Mouse (Mus musculus) myocyte (in vitro differentiated cells): ENCODE measurements around the gene Tespa1. TPM values are rescaled to one million over a fixed set of nuclear protein-coding genes. Genes with fewer than 3 reads are reported as not detected.
"Not testable (repeated sequence)": the region's sequence is repeated elsewhere in the genome, so short reads cannot be mapped to it uniquely, and the experiment has no call there.

Source experiments
- H3K27me3 ChIP-seq: one replicate; pipeline ENCODE4 v1.6.1; 2011; ENCODE audit not compliant: control insufficient read depth, insufficient read depth, insufficient read length
- H3K36me3 ChIP-seq: one replicate; pipeline ENCODE4 v1.6.1; 2011; ENCODE audit not compliant: control insufficient read depth, insufficient read depth
- H3K4me2 ChIP-seq: one replicate; pipeline ENCODE4 v1.6.1; 2011; ENCODE audit warnings: low read depth, control low read depth
- H3K4me3 ChIP-seq: one replicate; pipeline ENCODE4 v1.5.1; 2011; ENCODE audit warnings: mild to moderate bottlenecking, control low read depth, moderate library complexity
- H3K79me2 ChIP-seq: one replicate; pipeline ENCODE4 v1.6.1; 2011; ENCODE audit not compliant: control insufficient read depth, insufficient read depth
- H3ac ChIP-seq: one replicate; pipeline ENCODE4 v1.6.1; 2011; ENCODE audit not compliant: control insufficient read depth, insufficient read length
- CEBPB ChIP-seq: IDR thresholded peaks from 2 replicates; pipeline ENCODE4 v1.6.1; 2011; ENCODE audit warnings: mild to moderate bottlenecking, moderate library complexity; ENCODE audit not compliant: poor library complexity, insufficient read depth, severe bottlenecking
- E2F4 ChIP-seq: IDR thresholded peaks from one replicate; pipeline ENCODE4 v1.6.1; 2011; ENCODE audit warnings: mild to moderate bottlenecking, control low read depth, moderate library complexity; ENCODE audit not compliant: insufficient read depth
- MAX ChIP-seq: IDR thresholded peaks from one replicate; pipeline ENCODE4 v1.6.1; 2011; ENCODE audit warnings: low read depth, mild to moderate bottlenecking, control low read depth
- MYOD1 ChIP-seq, 3 experiments: IDR thresholded peaks; one replicate each; pipeline ENCODE4 v1.6.1; 2011; ENCODE audit warnings: control low read depth in 2 of 3, low read depth in 2 of 3, mild to moderate bottlenecking in 2 of 3, moderate library complexity in 1 of 3; ENCODE audit not compliant: insufficient read length in 2 of 3, control insufficient read depth in 1 of 3
- MYOG ChIP-seq, 3 experiments: IDR thresholded peaks; one replicate each; pipeline ENCODE4 v1.6.1; 2011; ENCODE audit warnings: control low read depth in 2 of 3, low read depth in 2 of 3, mild to moderate bottlenecking in 2 of 3; ENCODE audit not compliant: insufficient read length in 2 of 3, control insufficient read depth in 1 of 3, insufficient read depth in 1 of 3
- POLR2A ChIP-seq: IDR thresholded peaks from one replicate; pipeline ENCODE4 v1.6.1; 2011; ENCODE audit warnings: low read depth, mild to moderate bottlenecking, control low read depth, moderate library complexity; ENCODE audit not compliant: insufficient read length
- POLR2AphosphoS2 ChIP-seq: IDR thresholded peaks from one replicate; pipeline ENCODE4 v1.6.1; 2011; ENCODE audit warnings: low read depth, control low read depth; ENCODE audit not compliant: insufficient read length
- REST ChIP-seq: IDR thresholded peaks from one replicate; pipeline ENCODE4 v1.6.1; 2011; ENCODE audit warnings: mild to moderate bottlenecking, control low read depth, moderate library complexity; ENCODE audit not compliant: insufficient read depth, insufficient read length
- SRF ChIP-seq: IDR thresholded peaks from one replicate; pipeline ENCODE4 v1.6.1; 2011; ENCODE audit warnings: low read depth; ENCODE audit not compliant: control insufficient read depth, insufficient read length
- TCF12 ChIP-seq: IDR thresholded peaks from one replicate; pipeline ENCODE4 v1.6.1; 2011; ENCODE audit warnings: mild to moderate bottlenecking, control low read depth; ENCODE audit not compliant: poor library complexity, insufficient read depth, severe bottlenecking
- TCF3 ChIP-seq: IDR thresholded peaks from one replicate; pipeline ENCODE4 v1.6.1; 2011; ENCODE audit warnings: low read depth, control low read depth; ENCODE audit not compliant: insufficient read length
- USF1 ChIP-seq: IDR thresholded peaks from one replicate; pipeline ENCODE4 v1.6.1; 2011; ENCODE audit warnings: low read depth, mild to moderate bottlenecking, control low read depth, moderate library complexity
- polyA plus RNA-seq: library from polyadenylated mRNA; unstranded; fragments of >200 nt; fragmentation: generic; extraction: Trizol; gene quantifications from one replicate; pipeline ENCODE4 v1.2.1, GENCODE M21; 2012; ENCODE audit warnings: missing spikeins

Gene Tespa1
- polyA plus RNA-seq, 1 experiment: not detected

- no peak for TF ChIP-seq SRF
- TF ChIP-seq TCF12: no peak
- no peak for TF ChIP-seq CEBPB
- TF ChIP-seq POLR2A: no peak
- no peak for TF ChIP-seq E2F4
- TF ChIP-seq MAX: no peak
- no peak for TF ChIP-seq USF1
- TF ChIP-seq POLR2AphosphoS2: no peak
- no peak for TF ChIP-seq REST
- no peak for TF ChIP-seq MYOD1 (IDR thresholded peaks at IDR 0.05; ENCODE audit: control insufficient read depth in 1 of 3, insufficient read length in 2 of 3, low read depth in 2 of 3)
- no peak for TF ChIP-seq MYOG (IDR thresholded peaks at IDR 0.05; ENCODE audit: control insufficient read depth in 1 of 3, insufficient read depth in 1 of 3, insufficient read length in 2 of 3, low read depth in 2 of 3)
- TF ChIP-seq TCF3: no peak
- Histone ChIP-seq H3K4me3 (no peak overlapping the region), H3K36me3 (no peaks in the 10 kb centered on the region), H3K27me3 (no peaks in the 10 kb centered on the region), H3K79me2 (no peaks in the 10 kb centered on the region), H3ac (no peak overlapping the region), H3K4me2 (no peak overlapping the region)
Measured at GRCm38 (mm10) chr10:130371644-130372043, 49.0 kb downstream of the Tespa1 start.

GRCm38 (mm10) chr10:130372491-130373173, 50.0 kb downstream of the Tespa1 start:
- no peaks in the 10 kb centered on the region for H3K79me2 ChIP-seq
- no peak overlapping the region for H3K4me2 ChIP-seq
- TF ChIP-seq MYOG (IDR thresholded peaks at IDR 0.05; ENCODE audit: control insufficient read depth in 1 of 3, insufficient read depth in 1 of 3, insufficient read length in 2 of 3, low read depth in 2 of 3) (no peak), USF1 (no peak), TCF12 (no peak), POLR2A (no peak), SRF (no peak), REST (no peak), E2F4 (no peak), CEBPB (no peak), TCF3 (no peak), MYOD1 (IDR thresholded peaks at IDR 0.05; ENCODE audit: control insufficient read depth in 1 of 3, insufficient read length in 2 of 3, low read depth in 2 of 3) (no peak), MAX (no peak), POLR2AphosphoS2 (no peak)
- H3ac ChIP-seq: no peak overlapping the region
- no peak overlapping the region for H3K4me3 ChIP-seq
- no peaks in the 10 kb centered on the region for H3K27me3 ChIP-seq
- no peaks in the 10 kb centered on the region for H3K36me3 ChIP-seq

GRCm38 (mm10) chr10:130375145-130375544, 52.5 kb downstream of the Tespa1 start:
- no peaks in the 10 kb centered on the region for H3K27me3 ChIP-seq
- H3K4me3 ChIP-seq: no peak overlapping the region
- H3ac ChIP-seq: no peak overlapping the region
- no peaks in the 10 kb centered on the region for H3K79me2 ChIP-seq
- no peaks in the 10 kb centered on the region for H3K36me3 ChIP-seq
- H3K4me2 ChIP-seq: no peak overlapping the region
- no peak for TF ChIP-seq E2F4

DNA sequence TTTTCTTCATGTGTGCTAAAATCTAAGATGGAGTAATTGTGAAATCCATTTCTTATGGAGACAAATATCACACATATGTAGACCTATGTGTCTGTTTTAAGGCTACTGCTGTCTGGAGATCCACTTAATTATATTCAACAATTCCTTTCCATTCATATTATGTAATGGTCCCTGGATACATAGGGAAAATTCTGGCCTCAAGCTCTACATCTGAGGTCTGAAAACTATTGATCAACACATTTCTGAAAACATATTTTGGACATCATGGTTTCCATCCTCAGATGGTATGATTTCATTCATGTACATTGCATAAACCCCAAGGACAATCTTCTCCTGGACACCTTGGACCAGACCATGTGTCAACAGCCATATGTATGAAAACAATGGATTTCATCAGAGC, 71.6 kb downstream of the Tespa1 start, which contains the start of gene Vmn2r84:
Gene Vmn2r84 (minus strand): TSS at position 101 of the 400 bp plus-strand sequence.
- Histone ChIP-seq H3K36me3 (no peaks in the 10 kb centered on the region), H3K4me3 (no peak within 1 kb of the TSS), H3K27me3 (no peaks in the 10 kb centered on the region), H3K79me2 (no peaks in the 10 kb centered on the region), H3K4me2 (no peak within 1 kb of the TSS), H3ac (no peak within 1 kb of the TSS)
- TF ChIP-seq SRF: no peak
- no peak for TF ChIP-seq POLR2A
- no peak for TF ChIP-seq MYOD1 (IDR thresholded peaks at IDR 0.05; ENCODE audit: control insufficient read depth in 1 of 3, insufficient read length in 2 of 3, low read depth in 2 of 3)
- no peak for TF ChIP-seq TCF12
- no peak for TF ChIP-seq TCF3
- no peak for TF ChIP-seq CEBPB
- TF ChIP-seq E2F4: no peak
- no peak for TF ChIP-seq USF1
- TF ChIP-seq REST: no peak
- TF ChIP-seq MAX: no peak
- no peak for TF ChIP-seq MYOG (IDR thresholded peaks at IDR 0.05; ENCODE audit: control insufficient read depth in 1 of 3, insufficient read depth in 1 of 3, insufficient read length in 2 of 3, low read depth in 2 of 3)
- no peak for TF ChIP-seq POLR2AphosphoS2

GRCm38 (mm10) chr10:130412167-130412698, 89.6 kb downstream of the Tespa1 start:
- not testable (repeated sequence) for H3K36me3 ChIP-seq, H3K4me3 ChIP-seq

More at GRCm38 (mm10) chr10:130412167-130412698, 89.6 kb downstream of the Tespa1 start:
- H3ac ChIP-seq, H3K27me3 ChIP-seq, H3K79me2 ChIP-seq, H3K4me2 ChIP-seq: not testable (repeated sequence)

Other genes starting within 250 kb of the Tespa1 start
- not detected for gene Olfr823, start 207.5 kb upstream of the Tespa1 start, polyA plus RNA-seq
- gene Olfr824, start 192.9 kb upstream of the Tespa1 start, polyA plus RNA-seq: not detected
- gene Olfr825, start 156.1 kb upstream of the Tespa1 start, polyA plus RNA-seq: not detected
- not detected for gene Olfr826, start 138.7 kb upstream of the Tespa1 start, polyA plus RNA-seq
- gene Olfr827, start 108.5 kb upstream of the Tespa1 start, polyA plus RNA-seq: not detected
- not detected for gene Neurod4, start 42.6 kb upstream of the Tespa1 start, polyA plus RNA-seq
- gene Vmn2r84, start 71.5 kb downstream of the Tespa1 start, polyA plus RNA-seq: not detected
- gene Vmn2r85, start 106.8 kb downstream of the Tespa1 start, polyA plus RNA-seq: not detected
- gene Vmn2r86, start 133.2 kb downstream of the Tespa1 start, polyA plus RNA-seq: not detected
- 0.02 TPM for gene Vmn2r87, start 174.5 kb downstream of the Tespa1 start, polyA plus RNA-seq